Mouse (Mus musculus) layer of hippocampus, adult 18-20 months (tissue): Measurements from ENCODE around the gene Gm20683. TPM values are rescaled to one million over a fixed set of nuclear protein-coding genes. Genes with fewer than 3 reads are reported as not detected.
"Not testable (repeated sequence)": the region's sequence is repeated elsewhere in the genome, so short reads cannot be mapped to it uniquely, and the experiment has no call there.

Source experiments
- DNase-seq, 2 experiments: peaks; one replicate each; pipeline ENCODE4 v3.0.0; 2022; ENCODE audit warnings: low spot score in 2 of 2
- total RNA-seq, 2 experiments: library from RNA; stranded (reverse); gene quantifications; 2 replicates each; pipeline ENCODE4 v1.2.3; 2021

Gm20683 gene
- total RNA-seq, 2 experiments from 2014 or later, result 21.9 to 22.1 TPM

- no peak for DNase-seq
Measured at GRCm38 (mm10) chr17:25874148-25874720, 32.7 kb upstream of the Gm20683 start.

GRCm38 (mm10) chr17:25873405-25874147 lies 32.0 kb upstream of the Gm20683 start:
- DNase-seq, result no peak

- DNase-seq, result no peak
Measured at GRCm38 (mm10) chr17:25872676-25873075, 31.1 kb upstream of the Gm20683 start.

- DNase-seq, result not testable (repeated sequence)
Measured at GRCm38 (mm10) chr17:25871566-25871965, 30.0 kb upstream of the Gm20683 start.

- no peak for DNase-seq
Measured at GRCm38 (mm10) chr17:25869954-25870353, 28.4 kb upstream of the Gm20683 start.

- no peak for DNase-seq
Measured at GRCm38 (mm10) chr17:25869498-25869897, 27.9 kb upstream of the Gm20683 start.

- DNase-seq, result peak; percentile 79 to 86
Measured at GRCm38 (mm10) chr17:25868601-25869191, 27.1 kb upstream of the Gm20683 start, which contains the start of gene Mcrip2. Gene Mcrip2, minus strand, starts transcription at chr17:25868764.

GRCm38 (mm10) chr17:25867836-25868600 lies 26.5 kb upstream of the Gm20683 start:
- no peak for DNase-seq

- DNase-seq, result no peak
Measured at GRCm38 (mm10) chr17:25867509-25867835, 25.9 kb upstream of the Gm20683 start.

- no peak for DNase-seq
Measured at GRCm38 (mm10) chr17:25866172-25866571, 24.6 kb upstream of the Gm20683 start.

GRCm38 (mm10) chr17:25865288-25865687 lies 23.7 kb upstream of the Gm20683 start:
- DNase-seq, result no peak

GRCm38 (mm10) chr17:25864311-25864710 lies 22.7 kb upstream of the Gm20683 start:
- no peak for DNase-seq

GRCm38 (mm10) chr17:25863681-25864080 lies 22.1 kb upstream of the Gm20683 start:
- DNase-seq, result no peak

- DNase-seq, result no peak
Measured at GRCm38 (mm10) chr17:25861704-25862612, 20.4 kb upstream of the Gm20683 start.

GRCm38 (mm10) chr17:25860832-25861703 lies 19.5 kb upstream of the Gm20683 start, which contains the start of gene Wdr90:
Gene Wdr90, minus strand, starts transcription at chr17:25861501.
- peak; percentile 93 to 96 for DNase-seq

- DNase-seq, result no peak
Measured at GRCm38 (mm10) chr17:25860229-25860628, 18.7 kb upstream of the Gm20683 start.

GRCm38 (mm10) chr17:25844396-25844901 lies 2.9 kb upstream of the Gm20683 start, which contains the start of gene Rhot2:
Gene Rhot2, minus strand, starts transcription at chr17:25844851.
- DNase-seq, result peak; percentile 94 to 96

- DNase-seq, result no peak
Measured at GRCm38 (mm10) chr17:25843636-25844395, 2.3 kb upstream of the Gm20683 start.

GRCm38 (mm10) chr17:25843122-25843521 lies 1.6 kb upstream of the Gm20683 start:
- no peak for DNase-seq
